Mouse (Mus musculus) left cerebral cortex, adult 11 months (tissue): ENCODE data around the gene Lef1.

Experiments
- DNase-seq: peaks from one replicate; pipeline ENCODE4 v3.0.0; 2022; ENCODE audit warnings: low spot score

Gene Lef1

DNA sequence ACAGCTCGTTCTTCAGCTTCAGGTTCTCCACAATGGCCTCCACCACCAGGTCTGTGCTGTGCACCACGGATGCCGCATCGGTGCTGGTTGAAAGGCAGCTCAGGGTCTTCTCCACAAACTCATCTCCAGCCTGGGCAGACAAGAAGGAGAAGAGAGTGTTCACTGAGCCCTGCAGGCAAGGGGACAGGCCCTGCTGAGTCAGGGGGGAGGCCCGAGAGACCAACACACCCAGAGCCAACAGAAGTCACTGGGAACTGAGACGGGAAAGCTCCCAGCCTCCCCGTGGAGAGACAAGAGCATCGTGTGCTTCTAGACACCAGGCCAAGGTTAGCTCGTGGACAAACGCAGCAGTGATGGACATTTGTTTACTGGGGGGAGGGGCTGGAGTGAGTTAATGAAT is 138.2 kb downstream of the Lef1 start:
- DNase-seq, result no peak

DNA sequence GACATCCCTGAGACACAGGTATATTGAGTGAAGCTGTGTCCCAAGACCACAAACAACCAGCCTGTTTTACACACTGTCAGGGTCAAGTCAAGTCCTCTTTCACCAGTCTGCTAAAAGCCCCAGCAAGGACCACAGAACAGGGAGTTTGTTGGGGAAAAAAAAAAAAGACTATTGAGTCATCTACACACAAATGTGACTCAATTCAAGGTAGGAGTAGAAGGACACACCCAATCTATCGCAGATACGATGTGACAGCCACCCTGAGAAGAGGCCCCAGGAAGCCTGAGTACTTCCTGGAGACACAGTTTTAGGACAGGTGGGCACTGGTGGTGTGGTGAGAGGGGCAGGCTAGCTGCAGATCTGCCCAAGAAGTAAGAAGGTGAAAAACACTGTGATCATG is 140.0 kb downstream of the Lef1 start:
- no peak for DNase-seq

DNA sequence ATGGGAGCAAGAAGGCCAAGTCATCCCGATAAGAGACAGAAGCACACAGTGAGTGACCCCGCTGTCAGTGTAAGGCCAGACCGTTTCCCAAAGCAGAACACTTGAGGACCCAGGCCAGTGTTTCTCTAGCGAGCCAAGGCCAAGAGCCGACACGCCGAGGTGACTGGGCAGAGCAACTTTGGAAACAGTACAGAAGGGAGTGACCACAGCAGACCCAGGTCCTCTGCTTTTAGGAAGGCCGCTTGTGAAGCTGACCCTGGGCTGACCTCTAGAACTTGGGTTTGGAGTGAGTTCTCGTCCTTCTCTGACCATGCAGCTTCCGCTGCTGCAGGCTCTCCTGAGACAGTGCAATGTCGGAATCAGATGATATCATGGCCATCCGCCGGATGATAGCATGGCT is 140.7 kb downstream of the Lef1 start:
- DNase-seq, result no peak

DNA sequence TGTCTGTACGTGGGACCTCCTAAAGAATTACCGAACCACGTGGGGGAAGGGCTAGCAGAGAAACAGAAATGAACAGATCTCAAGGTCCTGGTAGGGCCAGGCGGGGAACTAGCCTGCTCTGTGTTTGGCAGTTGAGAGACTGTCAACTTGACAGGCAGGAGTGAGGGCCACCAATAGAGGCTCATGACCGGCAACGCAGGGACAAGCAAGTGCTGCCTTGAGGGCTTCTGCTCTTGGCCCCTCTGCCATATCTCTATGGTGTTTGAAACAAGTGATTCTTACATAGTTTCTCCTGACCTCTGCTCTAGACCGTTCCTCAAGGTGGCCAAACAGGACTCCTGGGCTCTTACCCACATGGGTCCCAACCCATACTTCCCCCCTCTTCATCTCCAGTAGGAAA is 141.3 kb downstream of the Lef1 start:
- no peak for DNase-seq

DNA sequence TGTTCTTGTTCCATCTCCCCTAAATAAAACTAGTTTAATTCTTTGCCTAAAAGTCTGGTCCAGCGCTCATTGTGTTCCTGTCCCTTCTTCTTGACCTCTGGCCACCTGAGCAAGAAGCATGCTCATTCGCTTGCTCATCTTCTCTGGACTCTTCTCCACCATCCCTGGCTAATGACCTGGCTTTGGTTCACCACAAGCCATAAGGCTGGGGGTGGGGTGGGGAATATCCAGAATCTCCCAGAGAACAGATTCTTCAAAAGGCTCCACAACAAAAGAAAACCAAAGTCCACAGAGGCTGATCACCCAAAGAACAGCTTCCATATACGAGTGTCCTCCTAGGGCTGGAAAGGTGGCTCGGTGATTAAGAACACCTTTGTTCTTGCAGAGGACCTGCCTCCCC is 144.7 kb downstream of the Lef1 start:
- DNase-seq, result no peak

- no peak for DNase-seq
Measured at GRCm38 (mm10) chr3:131255399-131255981, 145.2 kb downstream of the Lef1 start.

GRCm38 (mm10) chr3:131258921-131259320 is 148.7 kb downstream of the Lef1 start:
- no peak for DNase-seq

- no peak for DNase-seq
Measured at GRCm38 (mm10) chr3:131259392-131259965, 149.2 kb downstream of the Lef1 start.

DNA sequence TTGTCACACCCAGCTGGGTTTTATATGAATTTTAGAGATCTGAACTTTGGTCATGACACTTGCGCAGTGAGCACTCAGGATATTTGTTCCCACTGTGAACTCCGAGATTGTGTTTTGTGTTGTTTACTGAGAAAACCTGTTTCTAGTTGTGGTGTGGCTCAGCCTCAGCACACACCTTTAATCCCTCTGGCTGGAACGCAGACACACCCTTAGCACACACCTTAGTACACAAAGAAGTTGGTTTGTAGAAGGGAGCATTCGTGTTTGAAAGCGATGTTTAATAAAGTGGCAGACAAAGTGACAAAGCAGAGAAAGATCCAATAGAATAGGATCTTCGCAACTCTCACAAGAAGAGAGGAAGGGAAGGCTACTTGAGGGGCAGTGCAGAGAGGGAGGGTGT is 150.1 kb downstream of the Lef1 start:
- DNase-seq, result no peak

DNA sequence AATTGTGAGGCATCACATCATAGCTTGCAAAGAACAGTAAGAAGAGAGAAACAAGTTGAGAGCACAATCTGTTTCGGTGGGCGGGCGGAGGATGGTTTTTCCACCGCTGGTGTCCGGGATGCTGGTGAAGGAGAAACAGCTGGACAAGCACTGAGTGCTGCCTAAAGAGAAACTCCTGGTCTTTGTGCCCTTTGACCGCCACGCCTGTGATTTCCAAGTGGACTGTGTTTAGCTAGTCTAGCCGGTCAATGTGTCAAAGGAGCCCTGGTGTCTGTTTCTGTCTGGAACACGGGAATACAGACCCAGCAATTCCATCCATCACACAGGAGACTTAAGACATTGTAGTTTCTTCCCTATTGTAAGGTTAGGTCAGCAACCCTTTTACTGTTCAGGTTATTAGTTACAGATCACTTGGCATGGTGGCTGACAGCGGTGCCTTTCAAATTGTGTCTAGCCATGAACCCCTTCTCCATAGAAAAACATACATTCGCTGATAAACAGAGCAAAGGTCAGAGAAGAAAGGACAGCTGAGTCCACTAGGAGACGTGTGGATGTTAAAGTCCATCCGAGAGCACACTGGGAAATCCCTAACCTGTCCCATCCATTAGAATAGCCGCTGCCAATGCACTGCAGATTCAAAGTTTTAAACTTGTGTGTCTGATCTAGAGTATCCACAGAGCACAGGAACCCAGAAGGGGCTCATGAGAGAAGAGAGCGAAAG is 153.7 kb downstream of the Lef1 start:
- no peak for DNase-seq

DNA sequence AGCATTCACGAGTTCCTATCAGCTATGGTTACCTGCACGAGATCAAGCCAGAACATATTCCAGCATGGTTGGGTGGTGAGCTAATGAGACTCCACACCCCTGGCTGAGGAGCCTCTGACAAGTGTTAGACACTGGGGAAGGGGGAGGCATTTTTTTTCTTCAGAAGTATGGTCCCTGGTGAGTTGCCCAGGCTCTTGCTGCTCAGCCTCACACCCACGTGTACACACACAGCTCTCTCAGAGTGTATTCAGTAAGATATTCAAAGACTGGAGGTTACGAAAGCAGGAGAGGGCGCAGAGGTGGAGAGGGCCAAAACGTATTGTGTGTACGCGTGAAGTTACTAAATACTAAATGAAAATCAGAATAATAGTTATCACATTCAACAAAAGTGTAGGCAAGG is 155.2 kb downstream of the Lef1 start:
- DNase-seq, result no peak

GRCm38 (mm10) chr3:131266366-131267050 is 156.2 kb downstream of the Lef1 start:
- DNase-seq, result no peak

- no peak for DNase-seq
Measured at GRCm38 (mm10) chr3:131270381-131270780, 160.1 kb downstream of the Lef1 start.

DNA sequence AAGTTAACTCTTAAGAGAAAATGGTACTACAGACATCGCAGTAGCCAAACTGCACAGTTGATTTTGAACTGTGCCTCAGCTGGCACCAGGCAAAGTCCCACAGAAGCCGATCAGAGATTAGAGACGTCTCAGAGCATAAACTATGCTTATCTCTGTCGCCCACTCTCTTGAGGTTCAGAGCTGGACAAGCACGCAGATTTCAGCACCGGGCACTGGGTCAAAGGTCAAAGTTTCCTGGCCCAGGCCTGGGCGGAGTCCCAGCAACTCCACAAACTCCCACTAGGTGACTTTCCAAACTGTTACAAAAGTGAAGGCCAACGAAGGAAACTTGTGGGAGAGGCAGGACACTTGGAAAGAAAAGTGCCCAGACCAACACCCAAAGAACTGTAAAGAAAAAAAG is 160.9 kb downstream of the Lef1 start:
- DNase-seq, result no peak

- DNase-seq, result peak; percentile 79
Measured at GRCm38 (mm10) chr3:131271559-131272373, 161.5 kb downstream of the Lef1 start, which contains the start of gene Hadh. Hadh (minus strand) TSS chr3:131272101.

GRCm38 (mm10) chr3:131272374-131273100 is 162.3 kb downstream of the Lef1 start:
- DNase-seq, result no peak
